Mouse (Mus musculus) layer of hippocampus, postnatal 10 days (tissue): ENCODE measurements around the gene Frmpd4. TPM values are rescaled to one million over a fixed set of nuclear protein-coding genes. Genes with fewer than 3 reads are reported as not detected.

ENCODE experiments used
- DNase-seq, 2 experiments: peaks; one replicate each; pipeline ENCODE4 v3.0.0; 2021; ENCODE audit warnings: low spot score in 2 of 2
- total RNA-seq, 2 experiments: library from RNA; stranded (reverse); gene quantifications; 2 replicates each; pipeline ENCODE4 v1.2.3; 2021

Frmpd4 gene
- total RNA-seq, 2 experiments from 2014 or later: 28.3 to 29.7 TPM

DNA sequence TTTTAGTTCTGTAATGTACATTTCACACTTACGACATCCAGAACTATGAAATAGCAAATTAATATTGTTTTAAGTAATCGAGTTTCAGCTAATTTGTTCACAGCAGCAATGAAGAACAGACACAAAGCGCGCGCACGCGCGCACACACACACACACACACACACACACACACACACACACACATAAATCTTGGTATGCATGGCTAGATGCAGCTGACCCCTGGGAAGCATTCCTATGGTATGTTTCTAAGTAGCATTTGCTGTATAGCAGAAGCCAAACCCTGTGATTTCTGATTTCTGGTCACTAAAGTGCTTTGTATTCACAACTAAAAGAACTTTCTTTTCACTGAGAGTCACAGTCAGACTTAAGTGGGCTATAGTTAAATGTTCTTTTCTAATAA lies 922.8 kb downstream of the Frmpd4 start:
- DNase-seq: no peak

DNA sequence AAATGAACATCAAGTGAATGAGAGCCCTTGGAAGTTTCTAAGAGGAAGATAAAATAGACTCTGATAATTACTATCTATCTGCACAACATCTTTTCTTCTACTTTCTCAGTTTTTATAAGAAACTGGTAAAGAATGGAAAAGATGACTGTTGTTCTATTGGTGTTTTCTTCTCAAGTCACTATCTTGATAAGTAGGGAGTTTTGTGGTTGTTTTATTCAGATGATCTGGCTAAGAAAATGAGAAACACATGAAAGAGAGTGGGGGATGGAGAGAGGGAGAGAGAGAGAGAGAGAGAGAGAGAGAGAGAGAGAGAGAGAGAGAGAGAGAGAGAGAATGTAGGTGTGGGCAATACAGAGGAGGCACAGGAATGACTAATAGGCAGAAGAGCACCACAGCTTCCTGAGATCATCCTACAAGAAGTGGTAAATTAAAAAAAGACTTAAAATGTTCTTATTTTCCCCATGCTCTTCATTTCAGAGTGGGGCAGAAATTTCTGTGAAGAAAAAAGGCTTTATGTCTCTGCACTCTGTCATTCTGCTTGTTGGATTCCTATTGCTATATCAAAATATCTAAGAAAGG lies 979.3 kb downstream of the Frmpd4 start:
- no peak for DNase-seq

DNA sequence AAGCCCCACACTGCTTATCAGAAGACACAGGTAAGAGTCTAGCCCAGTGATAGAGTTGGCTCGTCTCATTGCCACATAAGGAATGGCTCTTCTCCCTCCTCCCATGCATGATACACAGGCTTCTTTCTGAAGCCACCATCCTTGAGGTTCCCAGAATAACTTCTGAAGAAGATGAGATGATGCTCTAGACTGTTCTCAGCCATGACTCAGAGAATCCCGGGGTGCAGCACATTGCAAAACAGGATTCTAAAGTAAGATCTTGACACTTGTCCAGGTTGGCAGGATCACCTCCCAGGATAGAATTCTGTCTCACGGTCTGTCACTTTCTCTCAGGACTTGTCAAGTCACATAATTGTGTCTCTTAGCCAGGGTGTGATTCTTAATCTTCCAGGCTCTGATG lies 1024.2 kb downstream of the Frmpd4 start:
- no peak for DNase-seq

DNA sequence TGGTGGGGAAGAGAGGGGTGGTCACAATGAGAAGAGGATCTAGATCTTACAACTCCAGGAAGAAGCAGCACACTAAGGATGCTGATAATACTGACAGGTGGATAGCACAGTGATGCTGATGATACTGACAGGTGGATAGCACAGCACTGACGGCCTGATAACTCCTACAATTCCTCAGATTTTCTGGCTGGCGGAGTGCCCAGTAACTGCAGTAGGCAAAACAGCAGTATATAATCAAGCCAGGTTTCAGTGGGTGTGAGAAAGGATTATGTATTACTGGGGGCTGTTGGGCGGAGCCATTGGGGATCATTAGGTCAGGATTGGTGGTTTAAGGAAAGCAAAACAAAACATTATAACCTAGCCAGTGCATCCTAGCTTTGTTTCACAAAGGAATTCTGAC lies 1053.9 kb downstream of the Frmpd4 start:
- no peak for DNase-seq

DNA sequence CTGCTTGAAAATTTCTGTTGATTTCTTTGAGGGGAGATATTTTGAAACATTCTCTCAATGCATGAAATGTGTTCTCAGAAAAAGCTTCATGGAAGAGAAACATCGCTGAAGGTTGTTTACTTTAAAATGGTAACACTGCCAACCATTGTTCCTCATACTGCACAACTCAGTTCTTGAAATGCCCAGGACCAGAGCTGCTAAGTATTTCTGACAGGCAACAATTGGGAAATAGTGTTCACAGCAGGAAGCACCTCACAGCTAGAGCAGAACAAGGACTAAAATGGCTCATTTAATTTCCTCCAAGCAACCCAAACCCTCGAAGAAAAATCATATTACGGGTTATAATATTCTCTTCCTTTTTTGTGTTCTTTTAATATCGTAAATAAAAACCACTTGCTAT lies 1054.5 kb downstream of the Frmpd4 start:
- no peak for DNase-seq

DNA sequence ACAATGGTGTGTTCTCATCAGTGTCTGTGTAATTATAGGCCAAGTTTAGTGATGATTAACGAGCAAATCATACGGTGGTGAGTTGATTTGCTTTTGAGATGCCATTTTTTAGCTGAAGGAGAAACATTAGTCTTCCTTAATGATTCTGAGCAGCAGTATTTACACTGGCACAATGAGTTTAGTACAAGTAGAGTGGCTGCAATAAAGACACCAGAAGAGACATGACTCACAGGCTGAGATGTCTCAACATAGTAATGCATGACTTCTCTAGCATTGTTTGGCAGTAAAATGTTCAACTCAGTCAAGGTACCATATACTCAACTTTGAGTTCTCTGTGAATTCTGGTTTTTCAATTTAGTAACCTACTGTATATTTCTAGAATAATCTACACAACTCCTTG lies 1058.6 kb downstream of the Frmpd4 start:
- DNase-seq: no peak

DNA sequence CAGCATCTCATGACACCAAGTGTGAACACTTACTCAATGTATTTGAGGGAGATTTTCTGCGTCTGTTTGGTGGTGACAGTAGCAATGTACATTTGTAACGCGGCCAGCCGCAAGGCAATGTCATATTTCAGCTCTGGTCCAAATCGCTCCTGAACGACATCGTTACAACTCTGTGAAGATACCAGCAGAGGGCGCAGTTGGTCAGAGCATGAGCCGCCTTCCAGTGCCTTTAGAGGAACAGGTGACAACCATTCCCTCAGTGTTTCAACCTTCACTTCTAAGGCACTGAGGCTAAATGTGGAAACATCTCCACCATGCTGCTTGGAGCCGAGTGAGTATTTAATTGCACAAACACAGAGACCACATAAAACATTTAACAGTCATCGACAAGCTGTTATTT lies 1079.3 kb downstream of the Frmpd4 start:
- DNase-seq: peak; percentile 36 to 66

DNA sequence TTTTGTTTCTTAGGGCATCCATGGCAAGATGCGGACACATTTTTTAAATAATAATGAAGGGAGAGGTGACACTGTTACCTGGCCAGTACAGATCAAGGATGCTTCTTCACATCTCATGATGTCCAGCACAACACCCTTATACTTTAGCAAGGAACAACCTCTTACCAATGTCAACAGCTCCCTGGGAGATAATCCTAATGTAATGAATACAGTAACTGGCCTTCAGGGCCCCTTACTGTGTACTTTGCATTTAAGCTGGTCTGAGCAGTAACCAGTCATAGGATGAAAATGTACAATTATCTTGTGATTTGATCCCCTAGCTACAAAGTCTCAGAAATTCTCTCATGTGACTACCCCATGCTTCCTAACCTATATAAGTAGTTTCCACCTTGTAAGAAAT lies 1084.8 kb downstream of the Frmpd4 start:
- no peak for DNase-seq

DNA sequence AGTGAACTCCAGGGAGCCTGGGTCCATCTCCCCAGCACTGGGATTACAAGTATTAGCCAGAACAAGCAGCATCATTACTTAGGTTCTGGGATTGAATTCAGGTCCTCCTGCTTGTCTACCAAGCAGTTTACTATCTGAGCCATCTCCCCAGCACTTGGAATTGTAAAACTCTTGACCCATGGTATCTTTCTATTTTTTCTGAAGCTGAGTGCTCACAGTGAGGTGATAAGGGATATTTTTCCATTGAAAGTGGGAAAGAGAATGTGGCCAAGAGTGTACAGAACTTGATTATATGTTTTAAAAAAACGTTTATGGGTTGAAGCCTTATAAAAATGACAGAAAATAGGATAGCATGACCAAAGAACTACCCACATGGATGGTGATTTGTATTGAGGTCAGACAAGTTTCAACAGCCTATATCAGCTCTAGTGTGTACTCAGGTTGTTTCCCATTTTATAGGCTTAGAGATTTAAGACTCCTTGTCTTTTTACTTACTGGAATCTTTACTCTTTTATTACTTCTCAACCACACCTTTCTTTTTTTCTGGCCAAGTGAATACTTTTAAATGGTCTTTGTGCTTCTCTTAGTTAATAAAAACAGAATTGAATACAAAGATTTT lies 1085.3 kb downstream of the Frmpd4 start:
- no peak for DNase-seq

DNA sequence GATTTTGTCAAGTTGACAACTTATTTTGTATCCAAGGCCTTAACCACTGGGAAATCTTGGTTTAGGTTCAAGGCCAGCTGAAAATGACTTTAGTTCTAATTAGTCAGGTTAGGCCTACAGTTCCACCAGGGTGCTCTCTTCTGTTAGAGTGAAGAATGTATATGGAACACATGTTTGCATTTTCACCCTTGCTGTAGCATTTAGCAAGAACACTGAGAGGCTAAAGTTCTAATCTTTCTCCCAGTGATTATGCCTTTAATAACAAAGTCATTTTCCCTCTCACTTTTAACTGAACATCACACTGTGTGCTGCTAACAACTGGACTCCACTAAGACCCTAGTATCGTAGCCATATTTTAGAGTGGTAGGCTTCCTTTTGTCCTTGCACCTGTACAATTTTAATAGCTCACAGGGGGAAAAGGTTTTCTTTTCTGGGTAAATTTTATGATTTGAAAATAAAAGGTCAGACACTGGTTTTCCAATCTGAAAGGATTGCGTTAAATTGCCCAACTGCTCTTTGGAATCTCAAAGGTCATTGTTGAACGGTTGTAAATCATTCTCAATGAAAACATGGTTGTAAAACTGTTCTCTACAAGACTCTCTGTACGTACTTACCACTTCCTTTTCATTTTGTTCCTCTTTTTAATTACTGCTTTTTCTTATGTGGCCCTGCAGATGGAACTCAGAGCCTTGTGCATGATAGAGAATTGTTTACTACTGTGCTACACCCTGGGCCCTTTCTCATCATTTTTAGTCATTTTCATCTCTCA lies 1093.4 kb downstream of the Frmpd4 start:
- DNase-seq: no peak

DNA sequence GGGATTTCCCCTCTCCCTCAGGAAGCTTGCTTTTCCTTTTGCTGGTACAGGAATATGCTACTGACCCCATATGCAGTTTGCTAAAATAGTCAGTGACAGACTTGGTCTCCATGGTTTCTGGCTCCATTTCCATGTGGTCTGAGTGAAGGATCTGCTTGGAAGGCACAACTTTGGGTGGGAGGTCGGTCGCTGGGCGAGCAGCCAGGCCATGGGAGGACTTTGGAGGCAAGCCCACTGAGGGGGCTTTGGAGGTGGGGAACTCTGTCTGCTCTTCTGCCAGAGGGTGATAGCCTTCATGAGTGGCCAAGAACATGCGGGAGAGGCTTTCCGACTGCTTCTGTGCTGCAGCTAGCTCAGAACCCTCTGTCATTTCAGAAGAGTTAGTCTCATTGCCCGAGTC lies 1099.4 kb downstream of the Frmpd4 start:
- DNase-seq: no peak

DNA sequence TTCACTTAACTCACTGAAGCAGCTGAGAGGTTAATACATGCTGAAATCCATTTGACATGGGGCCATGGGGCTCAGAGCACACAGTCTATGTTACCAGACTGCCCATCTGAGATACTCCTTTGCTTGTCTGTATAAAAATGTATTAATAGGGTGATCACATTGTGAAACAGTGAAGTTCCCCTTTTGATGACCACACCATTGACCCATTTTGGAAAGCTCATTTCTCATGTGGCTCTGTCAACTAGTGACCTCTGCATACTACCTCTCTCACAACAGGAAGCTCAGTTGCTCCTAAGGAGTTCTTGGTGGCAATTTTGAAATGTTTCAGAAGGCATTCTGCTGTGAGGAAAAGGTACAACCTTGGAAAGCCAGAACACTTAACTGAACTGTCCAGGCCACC lies 1142.1 kb downstream of the Frmpd4 start:
- no peak for DNase-seq

DNA sequence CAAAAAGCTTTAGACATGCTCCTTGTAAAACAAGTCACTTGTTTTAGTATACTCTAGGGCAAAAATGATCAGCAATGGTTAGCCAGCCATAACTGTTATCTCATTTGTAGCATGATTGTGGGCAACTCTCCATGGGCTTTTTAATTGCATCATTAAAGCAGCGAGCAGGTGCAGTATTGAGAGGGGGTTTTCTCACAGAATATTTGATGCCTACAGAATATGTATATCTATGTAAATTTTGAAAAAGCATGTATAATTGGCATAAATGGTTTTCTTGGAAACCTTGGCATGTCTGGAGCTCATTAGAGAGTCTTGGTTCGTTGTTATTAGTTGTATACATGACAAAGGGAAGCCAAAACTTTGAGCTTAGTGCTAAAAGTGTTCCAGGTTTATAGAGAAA lies 1143.1 kb downstream of the Frmpd4 start:
- no peak for DNase-seq

Other genes starting within 250 kb of the Frmpd4 start
- 10 to 100 TPM; 22.5 to 22.9 TPM for gene Msl3, start 96.7 kb upstream of the Frmpd4 start, total RNA-seq
- 1 to 10 TPM; 1.8 to 2.6 TPM for gene Arhgap6, start 217.9 kb upstream of the Frmpd4 start, total RNA-seq